Mouse (Mus musculus): ENCODE data around the gene Pex19. TPM values are rescaled to one million over a fixed set of nuclear protein-coding genes. Genes with fewer than 3 reads are reported as not detected.

Pex19 gene
- total and polyA plus RNA-seq, 2 experiments from 2014 or later: 140 to 154 TPM

GRCm38 (mm10) chr1:172094295-172094694, 32.3 kb upstream of the Pex19 start:
- peaks cover 53% of the 10 kb centered on the region for H3K36me3 ChIP-seq (ENCODE audit: insufficient read depth, low read length)
- no peak for ATAC-seq (ENCODE audit: low FRiP score)
- H3K4me1 ChIP-seq (ENCODE audit: insufficient read depth, low read length): no peaks in the 10 kb centered on the region

GRCm38 (mm10) chr1:172095202-172095601, 31.4 kb upstream of the Pex19 start:
- no peak overlapping the region for H3K27ac ChIP-seq (ENCODE audit: low read depth, low read length)
- no peak overlapping the region for H3K4me2 ChIP-seq (ENCODE audit: low read depth, low read length, poor library complexity, severe bottlenecking)
- H3K4me1 ChIP-seq (ENCODE audit: insufficient read depth, low read length): no peaks in the 10 kb centered on the region
- no peaks in the 10 kb centered on the region for H3K9me3 ChIP-seq (ENCODE audit: low read length)
- DNase-seq (ENCODE audit: low spot score) (peak; percentile 3), ATAC-seq (ENCODE audit: low FRiP score) (no peak)
- peaks cover 56% of the 10 kb centered on the region for H3K36me3 ChIP-seq (ENCODE audit: insufficient read depth, low read length)
- TF ChIP-seq CTCF (IDR thresholded peaks at IDR 0.05): no peak
- H3K27me3 ChIP-seq (ENCODE audit: insufficient read depth, low read length): no peaks in the 10 kb centered on the region
- no peak overlapping the region for H3K9ac ChIP-seq (replicated peaks; ENCODE audit: low read length, poor library complexity, severe bottlenecking)
- 19% methylated on average over 6 of the region's 6 CpGs for WGBS
- no peak overlapping the region for H3K4me3 ChIP-seq (ENCODE audit: low read depth, low read length)

More at GRCm38 (mm10) chr1:172094295-172094694, 32.3 kb upstream of the Pex19 start:
- Histone ChIP-seq H3K4me2 (ENCODE audit: low read depth, low read length, poor library complexity, severe bottlenecking) (no peak overlapping the region), H3K4me3 (ENCODE audit: low read depth, low read length) (no peak overlapping the region), H3K9ac (replicated peaks; ENCODE audit: low read length, poor library complexity, severe bottlenecking) (no peak overlapping the region), H3K27ac (ENCODE audit: low read depth, low read length) (no peak overlapping the region), H3K27me3 (ENCODE audit: insufficient read depth, low read length) (no peaks in the 10 kb centered on the region), H3K9me3 (ENCODE audit: low read length) (no peaks in the 10 kb centered on the region)
- DNase-seq (ENCODE audit: low spot score): no peak
- TF ChIP-seq CTCF (IDR thresholded peaks at IDR 0.05): no peak

GRCm38 (mm10) chr1:172099325-172100033, 27.1 kb upstream of the Pex19 start:
- Histone ChIP-seq H3K9me3 (ENCODE audit: low read length) (no peaks in the 10 kb centered on the region), H3K27ac (ENCODE audit: low read depth, low read length) (no peak overlapping the region), H3K4me3 (ENCODE audit: low read depth, low read length) (no peak overlapping the region), H3K27me3 (ENCODE audit: insufficient read depth, low read length) (no peaks in the 10 kb centered on the region), H3K4me2 (ENCODE audit: low read depth, low read length, poor library complexity, severe bottlenecking) (no peak overlapping the region), H3K9ac (replicated peaks; ENCODE audit: low read length, poor library complexity, severe bottlenecking) (no peak overlapping the region), H3K4me1 (ENCODE audit: insufficient read depth, low read length) (no peaks in the 10 kb centered on the region), H3K36me3 (ENCODE audit: insufficient read depth, low read length) (peaks cover 59% of the 10 kb centered on the region)
- no peak for TF ChIP-seq CTCF (IDR thresholded peaks at IDR 0.05)
- no peak for ATAC-seq (ENCODE audit: low FRiP score)
- DNase-seq (ENCODE audit: low spot score): no peak
- 77% methylated on average over 6 of the region's 6 CpGs for WGBS

GRCm38 (mm10) chr1:172103619-172104018, 22.9 kb upstream of the Pex19 start:
- no peak overlapping the region for H3K4me2 ChIP-seq (ENCODE audit: low read depth, low read length, poor library complexity, severe bottlenecking)

GRCm38 (mm10) chr1:172105101-172105500, 21.5 kb upstream of the Pex19 start:
- no peak overlapping the region for H3K4me2 ChIP-seq (ENCODE audit: low read depth, low read length, poor library complexity, severe bottlenecking)
- H3K27ac ChIP-seq (ENCODE audit: low read depth, low read length): no peak overlapping the region
- H3K9ac ChIP-seq (replicated peaks; ENCODE audit: low read length, poor library complexity, severe bottlenecking): no peak overlapping the region
- H3K27me3 ChIP-seq (ENCODE audit: insufficient read depth, low read length): no peaks in the 10 kb centered on the region
- no peaks in the 10 kb centered on the region for H3K4me1 ChIP-seq (ENCODE audit: insufficient read depth, low read length)
- H3K36me3 ChIP-seq (ENCODE audit: insufficient read depth, low read length): peaks cover 84% of the 10 kb centered on the region
- no peak overlapping the region for H3K4me3 ChIP-seq (ENCODE audit: low read depth, low read length)
- ATAC-seq (ENCODE audit: low FRiP score): no peak
- TF ChIP-seq CTCF (IDR thresholded peaks at IDR 0.05): peak; percentile 57
- peak; percentile 8 for DNase-seq (ENCODE audit: low spot score)
- 69% methylated on average over 11 of the region's 11 CpGs for WGBS
- H3K9me3 ChIP-seq (ENCODE audit: low read length): no peaks in the 10 kb centered on the region

More at GRCm38 (mm10) chr1:172103619-172104018, 22.9 kb upstream of the Pex19 start:
- Histone ChIP-seq H3K9ac (replicated peaks; ENCODE audit: low read length, poor library complexity, severe bottlenecking) (no peak overlapping the region), H3K4me3 (ENCODE audit: low read depth, low read length) (no peak overlapping the region), H3K27ac (ENCODE audit: low read depth, low read length) (no peak overlapping the region), H3K36me3 (ENCODE audit: insufficient read depth, low read length) (peaks cover 77% of the 10 kb centered on the region), H3K4me1 (ENCODE audit: insufficient read depth, low read length) (no peaks in the 10 kb centered on the region), H3K27me3 (ENCODE audit: insufficient read depth, low read length) (no peaks in the 10 kb centered on the region), H3K9me3 (ENCODE audit: low read length) (no peaks in the 10 kb centered on the region)
- no peak for TF ChIP-seq CTCF (IDR thresholded peaks at IDR 0.05)
- 78% methylated on average over 4 of the region's 4 CpGs for WGBS
- ATAC-seq (ENCODE audit: low FRiP score) (no peak), DNase-seq (ENCODE audit: low spot score) (no peak)

GRCm38 (mm10) chr1:172107777-172108477, 18.6 kb upstream of the Pex19 start:
- no peaks in the 10 kb centered on the region for H3K9me3 ChIP-seq (ENCODE audit: low read length)
- no peak for TF ChIP-seq CTCF (IDR thresholded peaks at IDR 0.05)
- H3K27ac ChIP-seq (ENCODE audit: low read depth, low read length): no peak overlapping the region
- H3K4me1 ChIP-seq (ENCODE audit: insufficient read depth, low read length): no peaks in the 10 kb centered on the region
- peaks cover 85% of the 10 kb centered on the region for H3K36me3 ChIP-seq (ENCODE audit: insufficient read depth, low read length)
- H3K9ac ChIP-seq (replicated peaks; ENCODE audit: low read length, poor library complexity, severe bottlenecking): no peak overlapping the region
- DNase-seq (ENCODE audit: low spot score) (peak; percentile 62), ATAC-seq (ENCODE audit: low FRiP score) (peak; percentile 72)
- no peak overlapping the region for H3K4me3 ChIP-seq (ENCODE audit: low read depth, low read length)
- 62% methylated on average over 10 of the region's 10 CpGs for WGBS
- no peaks in the 10 kb centered on the region for H3K27me3 ChIP-seq (ENCODE audit: insufficient read depth, low read length)
- H3K4me2 ChIP-seq (ENCODE audit: low read depth, low read length, poor library complexity, severe bottlenecking): no peak overlapping the region

Measured in midbrain, postnatal 0 days (tissue).